10 mouse cellular contexts compared by ENCODE assay signal in genomic region chr4:59211181-59211580, GRCm38 (mm10).
"Had no signal": no experiment of that assay in that cellular context is flagged by ENCODE, and none has a peak within 500 bp of the region (broad histone marks: within the 10 kb centered on the region; RNA-seq: fewer than 3 reads in every experiment).

No protein-coding gene starts in this region.

- H3K4me3 ChIP-seq: limb, embryonic 15.5 days; neural tube, embryonic 12.5 days had no signal

- H3K9me3 ChIP-seq: limb, embryonic 15.5 days; neural tube, embryonic 12.5 days had no signal

- H3K27ac ChIP-seq: limb, embryonic 15.5 days; liver, embryonic 14.5 days; neural tube, embryonic 12.5 days; stomach, postnatal 0 days had no signal

- H3K27me3 ChIP-seq: limb, embryonic 15.5 days; neural tube, embryonic 12.5 days had no signal

- H3K4me2 ChIP-seq: limb, embryonic 15.5 days; lung, embryonic 14.5 days; neural tube, embryonic 12.5 days had no signal

- DNase-seq: kidney, adult 8-10 months; kidney, postnatal 25 days; layer of hippocampus, postnatal 36 days; lung, embryonic 14.5 days; midbrain, embryonic 14.5 days; thymus, postnatal 4 days had no signal

- H3K9ac ChIP-seq: limb, embryonic 15.5 days; liver, embryonic 14.5 days; lung, embryonic 14.5 days; neural tube, embryonic 12.5 days had no signal

- H3K4me1 ChIP-seq: limb, embryonic 15.5 days; neural tube, embryonic 12.5 days had no signal
